Comparison of ENCODE assay signal across 8 mouse cellular contexts in genomic region chr2:105370698-105371097, GRCm38 (mm10). TPM values are rescaled to one million over a fixed set of nuclear protein-coding genes. Genes with fewer than 3 reads are reported as not detected.
DNase-seq lines count a peak whose midpoint lies in the region; ATAC-seq and TF ChIP-seq lines count a peak whose summit lies in the region.

No protein-coding gene starts in this region.

- 28% methylated on average over 14 of the region's 14 CpGs for WGBS in heart, embryonic 10.5 days
- WGBS in forebrain, embryonic 13.5 days: 30% methylated on average over 14 of the region's 14 CpGs
- 33% methylated on average over 14 of the region's 14 CpGs for WGBS in midbrain, embryonic 10.5 days
- 37% methylated on average over 14 of the region's 14 CpGs for WGBS in lung, adult 2 months

- H3K4me1 ChIP-seq in heart, embryonic 10.5 days: peaks cover 5% of the 10 kb centered on the region; the same call in 1 of the 2 replicates
- peaks cover 9% of the 10 kb centered on the region for H3K4me1 ChIP-seq in forebrain, embryonic 13.5 days
- peaks cover 14% of the 10 kb centered on the region for H3K4me1 ChIP-seq in midbrain, embryonic 10.5 days
- H3K4me1 ChIP-seq in lung, adult 2 months (ENCODE audit: control insufficient read depth, insufficient read depth, low read length): no peaks in the 10 kb centered on the region

- peaks cover 22% of the 10 kb centered on the region; the same call in 1 of the 2 replicates for H3K27me3 ChIP-seq in heart, embryonic 10.5 days (ENCODE audit: insufficient read depth, poor library complexity, severe bottlenecking)
- 0 out of 2 replicates have a peak, but pooled peaks cover 2% of the 10 kb centered on the region for H3K27me3 ChIP-seq in forebrain, embryonic 13.5 days
- H3K27me3 ChIP-seq in midbrain, embryonic 10.5 days (ENCODE audit: low read depth, poor library complexity, severe bottlenecking): peaks cover 51% of the 10 kb centered on the region

- no peak for TF ChIP-seq CTCF in lung, adult 2 months (IDR thresholded peaks at IDR 0.05; ENCODE audit: insufficient read depth, low read length)

- H3K4me3 ChIP-seq in heart, embryonic 10.5 days: peak overlapping the region; percentile 48
- H3K4me3 ChIP-seq in forebrain, embryonic 13.5 days: 0 out of 2 replicates have a peak overlapping the region, but pooled peaks have one; percentile 12
- H3K4me3 ChIP-seq in midbrain, embryonic 10.5 days: peak overlapping the region; percentile 37
- no peak overlapping the region for H3K4me3 ChIP-seq in lung, adult 2 months (replicated peaks; ENCODE audit: extremely low read depth, low read depth, low read length)

- peak overlapping the region; percentile 34; the same call in 1 of the 2 replicates for H3K9ac ChIP-seq in forebrain, embryonic 13.5 days

- no peak for DNase-seq in heart, embryonic 10.5 days (ENCODE audit: low spot score)
- DNase-seq in heart, postnatal 14 days: no peak
- peak; percentile 17 for DNase-seq in R1 (ENCODE audit: low read depth, low spot score)
- no peak for DNase-seq in midbrain, embryonic 10.5 days (ENCODE audit: low spot score)
- no peak for DNase-seq in urinary bladder, adult 2 months (ENCODE audit: low spot score)
- no peak for DNase-seq in lung, adult 2 months
- DNase-seq in kidney, adult 11 months: no peak

- TF ChIP-seq POLR2A in lung, adult 2 months (IDR thresholded peaks at IDR 0.05; ENCODE audit: borderline replicate concordance, extremely low read depth, low read depth, low read length): no peak

- peak overlapping the region; percentile 39; the same call in 1 of the 2 replicates for H3K27ac ChIP-seq in heart, embryonic 10.5 days
- H3K27ac ChIP-seq in forebrain, embryonic 13.5 days: no peak overlapping the region
- H3K27ac ChIP-seq in midbrain, embryonic 10.5 days (replicated peaks): no peak overlapping the region

- 0 out of 2 replicates have a peak, but pooled peaks have one; percentile 58 for ATAC-seq in forebrain, embryonic 13.5 days

- no peaks in the 10 kb centered on the region for H3K9me3 ChIP-seq in heart, embryonic 10.5 days
- H3K9me3 ChIP-seq in forebrain, embryonic 13.5 days (replicated peaks): no peaks in the 10 kb centered on the region
- H3K9me3 ChIP-seq in midbrain, embryonic 10.5 days (replicated peaks): no peaks in the 10 kb centered on the region

- intact Hi-C loops in heart, postnatal 14 days (cut with DNase I): no loop called here

- peak overlapping the region; percentile 48 for H3K4me2 ChIP-seq in forebrain, embryonic 13.5 days

- no peaks in the 10 kb centered on the region for H3K36me3 ChIP-seq in heart, embryonic 10.5 days
- no peaks in the 10 kb centered on the region for H3K36me3 ChIP-seq in forebrain, embryonic 13.5 days (ENCODE audit: poor library complexity, severe bottlenecking)
- no peaks in the 10 kb centered on the region for H3K36me3 ChIP-seq in midbrain, embryonic 10.5 days

RNA-seq across cellular contexts. Expression of gene Rcn1, which starts 28.4 kb away (rescaled TPM):
- polyA plus RNA-seq in heart, embryonic 10.5 days (2016; fragmentation: Nextera tagmentation; extraction: Ambion mirVana): 154 and 166 TPM in 2 replicates
- 10 to 100 TPM; 30.7 to 31.0 TPM for total RNA-seq in heart, postnatal 14 days (2021)
- polyA plus RNA-seq in forebrain, embryonic 13.5 days (2015; fragmentation: Nextera tagmentation; extraction: Ambion mirVana): 68.1 and 68.9 TPM in 2 replicates
- 100 and 104 TPM in 2 replicates for polyA plus RNA-seq in midbrain, embryonic 10.5 days (2016; fragmentation: Nextera tagmentation; extraction: Ambion mirVana)
- 88.3 and 93.4 TPM in 2 replicates for polyA plus RNA-seq in urinary bladder, adult 2 months (2012; rRNA removed)
- polyA plus RNA-seq in lung, adult 2 months (2012; rRNA removed): 20.6 and 23.8 TPM in 2 replicates
